28 mouse cellular contexts compared by ENCODE assay signal in genomic region chr2:114843696-114844388, GRCm38 (mm10).
DNase-seq lines count a peak whose midpoint lies in the region; ATAC-seq and TF ChIP-seq lines count a peak whose summit lies in the region.
"Had no signal": no experiment of that assay in that cellular context is flagged by ENCODE, and none has a peak within 500 bp of the region (broad histone marks: within the 10 kb centered on the region; RNA-seq: fewer than 3 reads in every experiment).

No protein-coding gene starts in this region.

- no peak overlapping the region for H3K4me3 ChIP-seq in thymus, adult 2 months (ENCODE audit: control insufficient read depth, insufficient read depth, low read length)
- H3K4me3 ChIP-seq: forebrain, embryonic 15.5 days; kidney, embryonic 15.5 days; liver, embryonic 13.5 days; myocyte; neural tube, embryonic 13.5 days; stomach, embryonic 15.5 days had no signal

- H3K4me1 ChIP-seq in thymus, adult 2 months (replicated peaks; ENCODE audit: control insufficient read depth, insufficient read depth, low read length), result no peaks in the 10 kb centered on the region
- H3K4me1 ChIP-seq: forebrain, embryonic 15.5 days; kidney, embryonic 15.5 days; liver, embryonic 13.5 days; neural tube, embryonic 13.5 days; stomach, embryonic 15.5 days had no signal

- no peaks in the 10 kb centered on the region for H3K27me3 ChIP-seq in thymus, adult 2 months (ENCODE audit: control insufficient read depth, insufficient read depth, low read length)
- H3K27me3 ChIP-seq: CH12.LX; forebrain, embryonic 15.5 days; kidney, embryonic 15.5 days; liver, embryonic 13.5 days; neural tube, embryonic 13.5 days; stomach, embryonic 15.5 days had no signal

- no peaks in the 10 kb centered on the region for H3K36me3 ChIP-seq in thymus, adult 2 months (ENCODE audit: control insufficient read depth, insufficient read depth, low read length)
- H3K36me3 ChIP-seq: forebrain, embryonic 15.5 days; G1E; kidney, embryonic 15.5 days; liver, embryonic 13.5 days; neural tube, embryonic 13.5 days; stomach, embryonic 15.5 days had no signal

- no peak for ATAC-seq in monocyte, adult 5-6 weeks (replicated peaks; ENCODE audit: insufficient number of reproducible peaks, low FRiP score, low TSS enrichment, poor library complexity, severe bottlenecking)
- ATAC-seq: activated CD4-positive, CD25-positive, alpha-beta regulatory T cell, adult 4 months; forebrain, embryonic 15.5 days; Patski had no signal

- peak; percentile 21 for DNase-seq in left cerebral cortex, postnatal 4 days
- DNase-seq in left cerebral cortex, adult 11 months (ENCODE audit: low spot score), result no peak
- peak; percentile 77 for DNase-seq in brain, adult 2 months (ENCODE audit: low read depth, low spot score)
- DNase-seq in cerebellum, adult 18-20 months, result peak; percentile 15 to 29
- DNase-seq in cerebellum, postnatal 14 days, result peak; percentile 70 to 80
- DNase-seq in thymus, adult 2 months, result no peak
- DNase-seq: adrenal gland, adult 8-10 months; B cell, adult 2 months; gastrocnemius, postnatal 10 days; heart, adult 11 months; kidney, adult 11 months; kidney, postnatal 36 days; layer of hippocampus, postnatal 36 days; liver, embryonic 13.5 days; lung, embryonic 14.5 days; lung, postnatal 36 days; thymus, adult 18-20 months; thymus, postnatal 4 days had no signal

- no peak for TF ChIP-seq CTCF in thymus, adult 2 months (IDR thresholded peaks at IDR 0.05; ENCODE audit: borderline replicate concordance, control insufficient read depth, extremely low read depth, insufficient read depth, low read length, poor library complexity)

- intact Hi-C loops in left cerebral cortex, postnatal 4 days (cut with DNase I), result loop anchor here (10.0 kb wide), 1 partner anchor 1261 kb away; no protein-coding TSS in a partner anchor

- TF ChIP-seq POLR2A in thymus, adult 2 months (IDR thresholded peaks at IDR 0.05; ENCODE audit: control insufficient read depth, extremely low read depth, insufficient read depth, low read length, poor library complexity), result no peak

- WGBS in thymus, adult 2 months, result 87% methylated on average over 9 of the region's 9 CpGs

- no peak overlapping the region for H3K27ac ChIP-seq in thymus, adult 2 months (ENCODE audit: control insufficient read depth, insufficient read depth, low read length)
- H3K27ac ChIP-seq: forebrain, embryonic 15.5 days; kidney, embryonic 15.5 days; liver, embryonic 13.5 days; neural tube, embryonic 13.5 days; stomach, embryonic 15.5 days had no signal

Comparison
In these comparisons a context has a peak if more than half of its experiments do, and no peak if none do; other contexts are left out.
1. DNase-seq: peak in left cerebral cortex, postnatal 4 days (single experiment), brain, adult 2 months (single experiment), cerebellum, adult 18-20 months (2 of 2) and cerebellum, postnatal 14 days (2 of 2); none in left cerebral cortex, adult 11 months (single experiment) and thymus, adult 2 months (single experiment).